Mouse (Mus musculus) fat pad, adult 2 months (tissue): Measurements from ENCODE around the gene Rnf17.

Source experiments
- DNase-seq: peaks from one replicate; pipeline ENCODE4 v3.0.0-alpha.2; 2011; ENCODE audit warnings: low read depth, low spot score; ENCODE audit errors: extremely low read depth

The Rnf17 gene

GRCm38 (mm10) chr14:56402311-56403071 is at the start of gene Rnf17:
Rnf17 (plus strand) TSS chr14:56402581.
- no peak for DNase-seq

- no peak for DNase-seq
Observed at GRCm38 (mm10) chr14:56354803-56355202, 47.6 kb upstream of the Rnf17 start.

GRCm38 (mm10) chr14:56355396-56355795 is 47.0 kb upstream of the Rnf17 start:
- no peak for DNase-seq

GRCm38 (mm10) chr14:56356196-56356595 is 46.2 kb upstream of the Rnf17 start:
- no peak for DNase-seq

- no peak for DNase-seq
Observed at GRCm38 (mm10) chr14:56358422-56358821, 44.0 kb upstream of the Rnf17 start.

GRCm38 (mm10) chr14:56359131-56359530 is 43.2 kb upstream of the Rnf17 start:
- DNase-seq: no peak

GRCm38 (mm10) chr14:56364711-56365237 is 37.6 kb upstream of the Rnf17 start, which contains the start of gene Atp12a:
Atp12a (plus strand) TSS chr14:56365068.
- DNase-seq: no peak

- DNase-seq: no peak
Observed at GRCm38 (mm10) chr14:56365292-56365691, 37.1 kb upstream of the Rnf17 start.

- no peak for DNase-seq
Observed at GRCm38 (mm10) chr14:56366712-56367111, 35.7 kb upstream of the Rnf17 start.

GRCm38 (mm10) chr14:56368834-56369233 is 33.5 kb upstream of the Rnf17 start:
- DNase-seq: no peak

- DNase-seq: no peak
Observed at GRCm38 (mm10) chr14:56375731-56376130, 26.6 kb upstream of the Rnf17 start.

- no peak for DNase-seq
Observed at GRCm38 (mm10) chr14:56377745-56378144, 24.6 kb upstream of the Rnf17 start.

GRCm38 (mm10) chr14:56379336-56379735 is 23.0 kb upstream of the Rnf17 start:
- DNase-seq: no peak

GRCm38 (mm10) chr14:56382366-56382765 is 20.0 kb upstream of the Rnf17 start:
- DNase-seq: no peak

GRCm38 (mm10) chr14:56390247-56390646 is 12.1 kb upstream of the Rnf17 start:
- peak; percentile 42 for DNase-seq

GRCm38 (mm10) chr14:56393704-56394312 is 8.6 kb upstream of the Rnf17 start:
- no peak for DNase-seq

- DNase-seq: no peak
Observed at GRCm38 (mm10) chr14:56398001-56398400, 4.4 kb upstream of the Rnf17 start.

GRCm38 (mm10) chr14:56403072-56403375 is 643 bp downstream of the Rnf17 start:
- DNase-seq: no peak

GRCm38 (mm10) chr14:56462090-56462489 is 59.7 kb downstream of the Rnf17 start:
- DNase-seq: no peak

GRCm38 (mm10) chr14:56462729-56463128 is 60.3 kb downstream of the Rnf17 start:
- DNase-seq: no peak

- DNase-seq: no peak
Observed at GRCm38 (mm10) chr14:56468145-56468544, 65.8 kb downstream of the Rnf17 start.

GRCm38 (mm10) chr14:56489806-56490205 is 87.4 kb downstream of the Rnf17 start:
- no peak for DNase-seq
